Mouse (Mus musculus): ENCODE measurements around the gene Fcrlb. TPM values are rescaled to one million over a fixed set of nuclear protein-coding genes. Genes with fewer than 3 reads are reported as not detected.

Gene Fcrlb
- polyA plus RNA-seq, 1 experiment from 2014 or later: not detected

DNA sequence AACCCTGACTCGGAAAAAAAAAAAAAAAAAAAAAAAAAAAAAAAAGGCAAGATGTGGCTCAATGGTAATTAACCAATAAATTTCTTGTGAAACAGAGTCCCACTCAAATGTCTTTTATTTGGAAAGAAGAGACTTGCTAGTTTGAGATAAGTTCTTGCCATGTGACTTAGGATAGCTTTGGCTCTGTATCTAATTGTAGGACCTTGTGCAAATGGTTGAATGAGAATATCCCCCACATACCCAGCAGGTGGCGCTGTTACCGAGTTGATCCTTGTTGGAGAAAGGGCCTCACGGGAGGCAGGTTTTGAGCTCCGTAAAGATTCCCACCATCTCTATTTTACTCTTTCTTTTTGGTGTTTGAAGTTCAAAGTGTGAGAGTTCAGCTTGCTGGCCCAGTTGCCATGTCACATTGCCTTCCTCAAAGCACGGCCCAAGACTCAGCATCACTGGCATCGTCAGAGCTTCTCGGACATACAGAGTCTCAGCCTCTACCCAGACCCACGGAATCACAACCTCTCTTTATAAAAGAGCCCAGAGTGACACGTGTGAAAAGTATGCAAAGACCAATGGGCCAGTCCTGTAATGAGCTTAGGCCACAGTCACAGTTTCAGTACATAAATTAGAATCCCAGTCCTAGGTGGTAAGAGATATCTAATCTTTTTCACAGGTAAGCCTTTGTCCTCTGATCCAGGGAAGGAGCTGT, 11.1 kb downstream of the Fcrlb start:
- WGBS: 31% methylated on average over 10 of the region's 10 CpGs

DNA sequence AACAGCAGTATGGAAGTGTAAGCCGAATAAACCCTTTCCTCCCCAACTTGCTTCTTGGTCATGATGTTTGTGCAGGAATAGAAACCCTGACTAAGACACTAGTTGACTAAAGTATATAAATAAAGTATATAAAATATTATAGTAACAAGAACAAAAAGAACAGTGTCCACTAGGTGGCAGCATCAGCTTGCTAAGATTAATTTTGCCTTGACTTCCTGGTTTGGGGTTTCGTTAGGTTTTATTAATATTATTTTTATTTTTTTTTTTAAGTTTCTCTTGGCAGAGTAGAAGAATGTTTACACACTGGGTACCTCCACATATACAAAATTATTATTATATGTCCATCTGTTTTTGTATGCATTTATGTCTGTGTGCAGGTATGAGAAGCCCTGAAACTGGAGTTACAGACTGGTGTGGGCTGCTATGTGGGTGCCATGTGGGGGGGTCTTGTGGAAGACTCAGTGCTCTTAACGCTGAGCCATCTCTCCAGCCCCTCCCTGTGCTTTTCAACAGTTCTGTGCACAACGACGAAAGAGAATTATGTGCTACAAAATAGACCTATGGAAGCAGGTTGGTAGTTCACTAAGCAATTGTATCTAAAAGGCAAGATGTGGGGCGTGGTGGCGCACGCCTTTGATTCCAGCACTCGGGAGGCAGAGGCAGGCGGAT, 11.8 kb downstream of the Fcrlb start:
- WGBS: 37% methylated on average over 10 of the region's 10 CpGs
- H3K36me3 ChIP-seq (ENCODE audit: control insufficient read depth, insufficient read depth, low read length): no peaks in the 10 kb centered on the region
- H3K4me3 ChIP-seq (ENCODE audit: low read depth, low read length): no peak overlapping the region
- H3K4me2 ChIP-seq (ENCODE audit: low read depth, severe bottlenecking): no peak overlapping the region
- no peaks in the 10 kb centered on the region; the same call in 1 of the 2 replicates for H3K27me3 ChIP-seq (ENCODE audit: control insufficient read depth, insufficient read depth, low read length)
- no peak overlapping the region for H3K27ac ChIP-seq (replicated peaks; ENCODE audit: low read depth, low read length)
- DNase-seq (ENCODE audit: low spot score): peak; percentile 58
- peak; percentile 41; the same call in 1 of the 2 replicates for ATAC-seq (ENCODE audit: insufficient number of reproducible peaks, low FRiP score, low TSS enrichment, low read depth)
- H3K9me3 ChIP-seq (ENCODE audit: control insufficient read depth, low read length): no peaks in the 10 kb centered on the region
- H3K9ac ChIP-seq (ENCODE audit: low read length): no peak overlapping the region
- peaks cover 3% of the 10 kb centered on the region; the same call in 1 of the 2 replicates for H3K4me1 ChIP-seq (ENCODE audit: control insufficient read depth, insufficient read depth, low read length)

More for the DNA sequence above, 11.1 kb downstream of the Fcrlb start:
- H3K9me3 ChIP-seq (ENCODE audit: control insufficient read depth, low read length): no peaks in the 10 kb centered on the region
- H3K9ac ChIP-seq (ENCODE audit: low read length): no peak overlapping the region
- no peak overlapping the region for H3K27ac ChIP-seq (replicated peaks; ENCODE audit: low read depth, low read length)
- ATAC-seq (ENCODE audit: insufficient number of reproducible peaks, low FRiP score, low TSS enrichment, low read depth) (no peak), DNase-seq (ENCODE audit: low spot score) (peak; percentile 92)
- no peaks in the 10 kb centered on the region for H3K36me3 ChIP-seq (ENCODE audit: control insufficient read depth, insufficient read depth, low read length)
- no peak overlapping the region for H3K4me3 ChIP-seq (ENCODE audit: low read depth, low read length)
- peaks cover 3% of the 10 kb centered on the region; the same call in 1 of the 2 replicates for H3K4me1 ChIP-seq (ENCODE audit: control insufficient read depth, insufficient read depth, low read length)
- H3K27me3 ChIP-seq (ENCODE audit: control insufficient read depth, insufficient read depth, low read length): peaks cover 4% of the 10 kb centered on the region; the same call in 1 of the 2 replicates
- H3K4me2 ChIP-seq (ENCODE audit: low read depth, severe bottlenecking): no peak overlapping the region

DNA sequence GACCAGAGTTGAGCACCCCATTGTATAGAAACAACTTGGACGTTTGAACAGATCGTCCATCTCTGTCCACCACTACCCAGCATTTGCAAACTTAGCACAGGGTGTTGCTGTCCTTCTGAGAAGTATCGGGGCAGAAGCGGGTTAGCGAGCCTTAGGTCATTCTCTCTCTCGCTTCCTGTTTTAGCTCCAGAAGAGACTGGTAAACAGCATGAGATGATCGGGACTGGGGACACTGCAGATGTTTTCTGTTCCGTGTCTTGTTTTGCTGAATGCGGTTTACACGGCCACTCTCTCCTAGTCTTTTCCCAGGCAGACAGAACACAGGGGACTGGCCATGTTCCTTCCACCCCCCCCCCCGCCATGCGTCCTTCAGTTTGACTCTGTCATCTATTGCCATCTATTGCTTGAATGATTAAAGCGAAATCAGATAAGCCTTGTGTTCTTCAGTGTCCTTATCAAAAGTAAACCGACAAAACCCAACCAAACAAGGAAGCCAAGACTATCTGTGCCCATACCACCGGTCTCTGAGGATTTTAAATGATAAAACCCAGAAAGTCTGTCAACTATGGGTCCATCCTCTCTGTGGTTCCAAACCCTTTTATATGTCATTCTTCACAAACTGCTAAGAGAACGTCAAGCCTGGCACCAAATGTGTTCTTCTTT, 14.2 kb downstream of the Fcrlb start:
- no peak for ATAC-seq (ENCODE audit: insufficient number of reproducible peaks, low FRiP score, low TSS enrichment, low read depth)
- no peak for DNase-seq (ENCODE audit: low spot score)
- H3K27ac ChIP-seq (replicated peaks; ENCODE audit: low read depth, low read length): no peak overlapping the region
- WGBS: 78% methylated on average over 16 of the region's 16 CpGs
- H3K27me3 ChIP-seq (ENCODE audit: control insufficient read depth, insufficient read depth, low read length): no peaks in the 10 kb centered on the region
- H3K4me1 ChIP-seq (ENCODE audit: control insufficient read depth, insufficient read depth, low read length): peaks cover 3% of the 10 kb centered on the region; the same call in 1 of the 2 replicates
- no peak overlapping the region for H3K4me3 ChIP-seq (ENCODE audit: low read depth, low read length)
- H3K9ac ChIP-seq (ENCODE audit: low read length): no peak overlapping the region
- H3K9me3 ChIP-seq (ENCODE audit: control insufficient read depth, low read length): no peaks in the 10 kb centered on the region
- no peak overlapping the region for H3K4me2 ChIP-seq (ENCODE audit: low read depth, severe bottlenecking)
- no peaks in the 10 kb centered on the region for H3K36me3 ChIP-seq (ENCODE audit: control insufficient read depth, insufficient read depth, low read length)

DNA sequence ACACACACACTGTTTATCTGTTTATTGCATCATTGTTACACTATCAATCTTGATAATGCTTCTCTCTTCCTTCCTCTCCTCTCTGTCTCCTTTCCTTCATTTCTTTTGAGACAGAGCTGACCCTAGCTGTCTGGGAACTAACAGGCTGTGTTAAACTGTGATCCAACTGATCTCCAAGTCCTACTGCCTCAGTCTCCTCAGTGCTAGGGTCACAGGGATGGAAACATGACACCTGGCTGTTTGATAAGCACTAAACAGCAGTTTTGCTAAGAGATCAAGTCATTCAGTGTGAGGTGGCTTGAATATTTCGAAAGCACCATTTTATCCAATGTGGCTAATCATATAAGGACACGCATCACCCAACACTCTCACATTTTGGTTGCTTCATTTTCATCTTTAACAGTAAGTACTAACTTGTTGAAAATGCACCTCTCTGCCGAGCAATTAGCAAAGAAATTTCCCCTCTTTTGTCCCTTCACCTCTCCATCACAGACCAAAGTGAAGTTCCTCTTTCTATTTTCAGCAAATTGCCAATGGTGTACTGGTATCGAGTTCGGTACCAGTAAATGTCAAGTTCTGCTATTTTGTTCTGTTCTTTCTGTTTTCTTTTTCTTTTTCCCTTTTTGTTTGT, 16.0 kb downstream of the Fcrlb start:
- Histone ChIP-seq H3K27ac (replicated peaks; ENCODE audit: low read depth, low read length) (no peak overlapping the region), H3K4me1 (ENCODE audit: control insufficient read depth, insufficient read depth, low read length) (no peaks in the 10 kb centered on the region), H3K27me3 (ENCODE audit: control insufficient read depth, insufficient read depth, low read length) (no peaks in the 10 kb centered on the region), H3K9ac (ENCODE audit: low read length) (no peak overlapping the region), H3K9me3 (ENCODE audit: control insufficient read depth, low read length) (no peaks in the 10 kb centered on the region), H3K4me3 (ENCODE audit: low read depth, low read length) (no peak overlapping the region), H3K36me3 (ENCODE audit: control insufficient read depth, insufficient read depth, low read length) (no peaks in the 10 kb centered on the region), H3K4me2 (ENCODE audit: low read depth, severe bottlenecking) (no peak overlapping the region)
- 84% methylated on average over 5 of the region's 5 CpGs for WGBS
- DNase-seq (ENCODE audit: low spot score): no peak
- ATAC-seq (ENCODE audit: insufficient number of reproducible peaks, low FRiP score, low TSS enrichment, low read depth): no peak

DNA sequence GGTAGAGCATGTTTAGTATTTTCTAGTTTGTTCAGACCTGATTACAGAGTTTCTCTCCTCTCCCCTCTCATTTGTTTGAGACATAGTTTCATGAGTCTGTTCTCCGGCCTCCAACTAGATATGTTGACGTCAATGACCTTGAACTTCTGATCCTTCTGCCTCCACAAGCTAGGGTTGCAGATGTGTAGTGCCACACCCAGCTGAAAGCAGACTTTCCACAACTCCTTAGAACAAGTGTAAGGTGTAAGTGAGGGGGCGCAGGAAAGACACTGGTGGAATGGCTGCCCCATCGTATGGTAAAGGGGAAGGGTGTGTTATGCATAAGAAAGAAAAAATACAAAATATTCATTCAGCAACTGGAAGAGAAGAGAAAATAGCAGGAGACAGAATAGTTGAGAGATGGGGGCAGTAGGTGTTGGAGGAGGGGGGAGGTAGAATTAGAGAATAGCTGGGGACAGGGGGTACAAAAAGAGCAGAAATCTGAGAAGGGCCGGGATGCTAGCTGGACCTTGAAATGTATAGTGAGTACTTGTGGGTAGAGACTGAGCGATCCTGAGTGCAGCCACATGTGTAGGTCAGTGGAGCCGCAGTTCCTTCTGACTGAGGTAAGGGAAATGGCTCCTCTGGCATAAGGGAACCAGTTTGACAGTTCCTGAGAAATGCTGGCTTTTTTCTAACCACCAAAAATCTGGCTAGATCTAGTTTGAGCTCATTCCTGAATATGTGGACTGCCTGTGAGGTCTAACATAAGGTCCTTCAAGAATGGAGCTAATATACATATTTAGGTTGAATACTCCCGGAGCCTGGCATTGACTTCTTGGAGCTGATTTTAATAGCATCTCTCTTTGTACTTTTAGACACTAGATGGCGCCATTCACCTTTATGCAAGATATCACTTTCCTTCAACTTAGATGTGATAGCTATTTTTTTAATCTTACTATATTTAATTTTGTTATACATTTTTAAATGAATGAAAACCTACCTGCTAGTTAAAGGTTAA, 17.8 kb downstream of the Fcrlb start:
- no peak overlapping the region for H3K9ac ChIP-seq (ENCODE audit: low read length)
- H3K4me2 ChIP-seq (ENCODE audit: low read depth, severe bottlenecking): no peak overlapping the region
- no peaks in the 10 kb centered on the region for H3K36me3 ChIP-seq (ENCODE audit: control insufficient read depth, insufficient read depth, low read length)
- WGBS: 67% methylated on average over 9 of the region's 9 CpGs
- no peak overlapping the region for H3K27ac ChIP-seq (replicated peaks; ENCODE audit: low read depth, low read length)
- no peak overlapping the region for H3K4me3 ChIP-seq (ENCODE audit: low read depth, low read length)
- ATAC-seq (ENCODE audit: insufficient number of reproducible peaks, low FRiP score, low TSS enrichment, low read depth): no peak
- H3K27me3 ChIP-seq (ENCODE audit: control insufficient read depth, insufficient read depth, low read length): no peaks in the 10 kb centered on the region
- H3K4me1 ChIP-seq (ENCODE audit: control insufficient read depth, insufficient read depth, low read length): no peaks in the 10 kb centered on the region
- H3K9me3 ChIP-seq (ENCODE audit: control insufficient read depth, low read length): no peaks in the 10 kb centered on the region
- no peak for DNase-seq (ENCODE audit: low spot score)

DNA sequence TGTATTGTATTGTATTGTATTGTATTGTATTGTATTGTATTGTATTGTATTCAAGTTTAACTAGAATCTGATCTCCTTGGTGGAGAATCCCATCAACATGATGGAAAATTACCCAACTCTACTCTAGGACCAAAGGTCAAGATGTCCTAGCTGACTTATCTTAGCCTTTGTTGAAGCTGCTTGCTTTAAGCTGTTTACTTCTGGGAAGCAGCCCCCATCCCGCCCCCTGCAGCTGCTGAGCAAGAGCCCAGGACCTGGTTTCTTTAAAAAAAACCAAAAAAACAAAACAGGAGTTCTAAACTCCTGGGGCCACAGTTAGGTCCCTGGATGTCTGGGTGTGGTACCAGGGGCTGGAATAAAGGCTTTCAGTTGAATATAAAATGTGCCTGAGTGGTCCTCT, 20.5 kb downstream of the Fcrlb start:
- H3K9me3 ChIP-seq (ENCODE audit: control insufficient read depth, low read length): no peaks in the 10 kb centered on the region
- H3K9ac ChIP-seq (ENCODE audit: low read length): no peak overlapping the region
- no peaks in the 10 kb centered on the region for H3K4me1 ChIP-seq (ENCODE audit: control insufficient read depth, insufficient read depth, low read length)
- DNase-seq (ENCODE audit: low spot score) (no peak), ATAC-seq (ENCODE audit: insufficient number of reproducible peaks, low FRiP score, low TSS enrichment, low read depth) (no peak)
- 76% methylated on average over 1 of the region's 1 CpGs for WGBS
- no peaks in the 10 kb centered on the region for H3K27me3 ChIP-seq (ENCODE audit: control insufficient read depth, insufficient read depth, low read length)
- no peak overlapping the region for H3K4me2 ChIP-seq (ENCODE audit: low read depth, severe bottlenecking)
- no peaks in the 10 kb centered on the region for H3K36me3 ChIP-seq (ENCODE audit: control insufficient read depth, insufficient read depth, low read length)
- H3K27ac ChIP-seq (replicated peaks; ENCODE audit: low read depth, low read length): no peak overlapping the region
- H3K4me3 ChIP-seq (ENCODE audit: low read depth, low read length): no peak overlapping the region

DNA sequence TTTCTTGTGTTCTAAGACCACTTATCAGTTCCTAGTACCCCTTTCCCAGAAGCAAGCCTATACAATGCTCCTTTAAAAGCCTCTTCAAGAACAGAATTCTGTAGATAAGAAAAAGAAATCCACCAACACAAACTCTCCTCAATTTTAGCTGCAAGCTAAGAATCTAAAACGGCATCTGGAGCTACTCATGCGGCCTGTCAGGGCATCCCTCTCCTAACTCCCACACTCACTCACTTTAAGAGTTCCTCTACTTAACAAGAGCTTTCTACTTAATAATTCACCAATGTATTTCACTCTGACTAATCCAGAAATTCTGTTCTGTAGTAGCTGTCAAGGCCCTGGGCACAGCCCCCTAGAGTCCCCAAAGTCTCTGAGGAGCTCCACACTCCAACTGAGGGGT, 21.1 kb downstream of the Fcrlb start:
- ATAC-seq (ENCODE audit: insufficient number of reproducible peaks, low FRiP score, low TSS enrichment, low read depth) (no peak), DNase-seq (ENCODE audit: low spot score) (no peak)
- Histone ChIP-seq H3K27ac (replicated peaks; ENCODE audit: low read depth, low read length) (no peak overlapping the region), H3K36me3 (ENCODE audit: control insufficient read depth, insufficient read depth, low read length) (no peaks in the 10 kb centered on the region), H3K9me3 (ENCODE audit: control insufficient read depth, low read length) (no peaks in the 10 kb centered on the region), H3K4me3 (ENCODE audit: low read depth, low read length) (no peak overlapping the region), H3K4me2 (ENCODE audit: low read depth, severe bottlenecking) (no peak overlapping the region), H3K9ac (ENCODE audit: low read length) (no peak overlapping the region), H3K27me3 (ENCODE audit: control insufficient read depth, insufficient read depth, low read length) (no peaks in the 10 kb centered on the region), H3K4me1 (ENCODE audit: control insufficient read depth, insufficient read depth, low read length) (no peaks in the 10 kb centered on the region)
- WGBS: 60% methylated on average over 2 of the region's 2 CpGs

All from limb, embryonic 11.5 days (tissue).